Mouse (Mus musculus) CH12.LX (cell line): ENCODE measurements around the gene 4930544D05Rik. TPM values are rescaled to one million over a fixed set of nuclear protein-coding genes. Genes with fewer than 3 reads are reported as not detected.
A peak's percentile ranks its signal among the peaks of the same experiment; 100 is the strongest.

Experiments used
- DNase-seq: peaks from one replicate; pipeline ENCODE4 v3.0.0-alpha.2; 2013; ENCODE audit errors: extremely low read depth
- H3K27ac ChIP-seq: 2 replicates; pipeline ENCODE4 v1.5.1; 2012; ENCODE audit warnings: low read depth, mild to moderate bottlenecking, control low read depth, moderate library complexity; ENCODE audit not compliant: insufficient read depth
- H3K27me3 ChIP-seq: replicated peaks from 2 replicates; pipeline ENCODE3; 2012; ENCODE audit warnings: inconsistent platforms
- H3K36me3 ChIP-seq, 2 experiments: replicated peaks in 1 of 2; 2 replicates each; pipeline versions ENCODE3 to v1.6.1; 2012; ENCODE audit warnings: inconsistent platforms in 1 of 2, low read length in 1 of 2, mild to moderate bottlenecking in 1 of 2, mixed read lengths in 1 of 2, moderate library complexity in 1 of 2; ENCODE audit not compliant: control insufficient read depth in 1 of 2, insufficient read depth in 1 of 2
- H3K4me1 ChIP-seq, 2 experiments: 2 replicates each; pipeline ENCODE4 v1.6.1; 2012; ENCODE audit warnings: inconsistent platforms in 1 of 2, moderate library complexity in 1 of 2; ENCODE audit not compliant: insufficient read depth in 2 of 2, control insufficient read depth in 1 of 2
- H3K4me2 ChIP-seq: 2 replicates; pipeline ENCODE4 v1.6.1; 2012; ENCODE audit warnings: low read depth, mild to moderate bottlenecking, control low read depth; ENCODE audit not compliant: poor library complexity, insufficient read depth, severe bottlenecking
- H3K4me3 ChIP-seq, 3 experiments: fragments of 150-350 bp in 1 of 3; sonication (generic) in 1 of 3; replicated peaks in 1 of 3; 2 replicates each; pipeline versions ENCODE3 to v1.5.1; 2011 to 2012; ENCODE audit warnings: low read depth in 2 of 3, low read length in 2 of 3, mild to moderate bottlenecking in 2 of 3, moderate library complexity in 2 of 3, control low read depth in 1 of 3, improper control_type of control experiment in 1 of 3, inconsistent platforms in 1 of 3, mixed read lengths in 1 of 3; ENCODE audit not compliant: poor library complexity in 1 of 3
- H3K79me2 ChIP-seq: replicated peaks from 2 replicates; pipeline ENCODE4 v1.6.1; 2012; ENCODE audit warnings: mild to moderate bottlenecking, moderate library complexity; ENCODE audit not compliant: control insufficient read depth, poor library complexity, insufficient read depth, severe bottlenecking; ENCODE audit errors: extremely low read depth
- H3K9ac ChIP-seq: 2 replicates; pipeline ENCODE4 v1.6.1; 2012; ENCODE audit warnings: low read depth, mild to moderate bottlenecking, control low read depth, moderate library complexity; ENCODE audit not compliant: insufficient read depth
- H3K9me3 ChIP-seq: replicated peaks from 2 replicates; pipeline ENCODE3; 2012; ENCODE audit warnings: low read length, inconsistent platforms, mixed read lengths
- CTCF ChIP-seq, 2 experiments: IDR thresholded peaks in 1 of 2; conservative IDR thresholded peaks in 1 of 2; 2 replicates each; pipeline ENCODE4 v1.5.1; 2011 to 2012; ENCODE audit warnings: low read depth in 2 of 2, low read length in 2 of 2, improper control_type of control experiment in 1 of 2, inconsistent platforms in 1 of 2, mild to moderate bottlenecking in 1 of 2, moderate library complexity in 1 of 2
- ELF1 ChIP-seq: IDR thresholded peaks from 2 replicates; pipeline ENCODE4 v1.6.1; 2014; ENCODE audit warnings: low read depth, mild to moderate bottlenecking, inconsistent platforms, low read length, improper control_type of control experiment
- HCFC1 ChIP-seq: IDR thresholded peaks from 2 replicates; pipeline ENCODE4 v1.6.1; 2012; ENCODE audit warnings: low read depth, mild to moderate bottlenecking, inconsistent platforms, low read length, improper control_type of control experiment
- MAX ChIP-seq: IDR thresholded peaks from 2 replicates; pipeline ENCODE4 v1.6.1; 2011; ENCODE audit warnings: low read length, improper control_type of control experiment
- MXI1 ChIP-seq: IDR thresholded peaks from 2 replicates; pipeline ENCODE4 v1.6.1; 2011; ENCODE audit warnings: mild to moderate bottlenecking, low read depth, low read length, improper control_type of control experiment
- NELFE ChIP-seq: IDR thresholded peaks from 2 replicates; pipeline ENCODE4 v1.6.1; 2011; ENCODE audit warnings: low read depth, low read length, improper control_type of control experiment
- PAX5 ChIP-seq: IDR thresholded peaks from 2 replicates; pipeline ENCODE4 v1.6.1; 2012; ENCODE audit warnings: low read length, inconsistent platforms, mixed read lengths
- POLR2A ChIP-seq: IDR thresholded peaks from 2 replicates; pipeline ENCODE4 v1.6.1; 2011; ENCODE audit warnings: low read depth, mild to moderate bottlenecking, improper control_type of control experiment, low read length
- RAD21 ChIP-seq: IDR thresholded peaks from 2 replicates; pipeline ENCODE4 v1.6.1; 2011; ENCODE audit warnings: low read depth, mild to moderate bottlenecking, low read length, improper control_type of control experiment, moderate library complexity
- RCOR1 ChIP-seq: conservative IDR thresholded peaks from 2 replicates; pipeline ENCODE4 v1.6.1; 2012; ENCODE audit warnings: low read depth, mild to moderate bottlenecking, inconsistent platforms, low read length, improper control_type of control experiment
- SIN3A ChIP-seq: IDR thresholded peaks from 2 replicates; pipeline ENCODE4 v1.6.1; 2012; ENCODE audit warnings: low read length, improper control_type of control experiment, inconsistent platforms
- SMC3 ChIP-seq: IDR thresholded peaks from 2 replicates; pipeline ENCODE4 v1.6.1; 2011; ENCODE audit warnings: low read depth, low read length, improper control_type of control experiment
- USF1 ChIP-seq: IDR thresholded peaks from 2 replicates; pipeline ENCODE4 v1.6.1; 2014; ENCODE audit warnings: low read depth, mild to moderate bottlenecking, inconsistent platforms, low read length, improper control_type of control experiment
- dilution Hi-C: fragments of 300-500 bp; cut with MboI; formaldehyde crosslinking; loops from 2 replicates; pipeline ENCODE4 v1.14.3; 2020; ENCODE audit warnings: low sequenced_read_pairs; ENCODE audit not compliant: extremely low pct_unique_long_range_greater_than_20kb, extremely low pct_ligation_motif_present
- in situ Hi-C: fragments of 300-500 bp; cut with MboI; formaldehyde crosslinking; loops from 3 replicates; pipeline ENCODE4 v1.14.3; 2019; ENCODE audit warnings: low sequenced_read_pairs, low pct_ligation_motif_present, low pct_unique_long_range_greater_than_20kb, mixed read lengths
- polyA plus RNA-seq: library from polyadenylated mRNA; unstranded; fragments of >175 nt; gene quantifications from 2 replicates; pipeline ENCODE4 v1.2.1, GENCODE M21; 2012; ENCODE audit warnings: low read depth; ENCODE audit not compliant: insufficient read length
- total RNA-seq, 2 experiments: library from RNA; depleted of rRNA; stranded (reverse); fragments of 300-350 nt in 1 of 2; fragments of >200 nt in 1 of 2; gene quantifications; 2 replicates each; pipeline ENCODE4 v1.2.3; 2012 to 2014

4930544D05Rik gene
- total and polyA plus RNA-seq, 3 experiments, result 0.17 TPM; not detected in 2

GRCm38 (mm10) chr11:70607611-70608010, 8.0 kb upstream of the 4930544D05Rik start:
- H3K36me3 ChIP-seq, result peaks cover 88 to 98% of the 10 kb centered on the region in 2 experiments
- TF ChIP-seq NELFE (no peak), ELF1 (no peak), MXI1 (no peak), HCFC1 (no peak)
- no peak overlapping the region for H3K9ac ChIP-seq
- in situ Hi-C loops (loop anchor here (5.0 to 25.0 kb wide), 2 partner anchors 90 to 370 kb away; partner anchors contain the start of genes 0610010K14Rik, Bcl6b, Gltpd2 and Gm21988), dilution Hi-C loops (no loop called here)
- no peaks in the 10 kb centered on the region for H3K27me3 ChIP-seq
- no peaks in the 10 kb centered on the region for H3K79me2 ChIP-seq
- DNase-seq, result no peak
- no peak overlapping the region for H3K4me2 ChIP-seq
- peaks cover 0 to 2% of the 10 kb centered on the region in 2 experiments; a peak in 2 of 4 replicates for H3K4me1 ChIP-seq
- H3K9me3 ChIP-seq, result no peaks in the 10 kb centered on the region
- no peak overlapping the region for H3K27ac ChIP-seq
- no peak overlapping the region for H3K4me3 ChIP-seq

GRCm38 (mm10) chr11:70608381-70609066, 7.1 kb upstream of the 4930544D05Rik start:
- Histone ChIP-seq H3K36me3 (peaks cover 88 to 98% of the 10 kb centered on the region in 2 experiments), H3K4me2 (no peak overlapping the region), H3K27me3 (no peaks in the 10 kb centered on the region), H3K9me3 (no peaks in the 10 kb centered on the region), H3K27ac (no peak overlapping the region)
- in situ Hi-C loops, result loop anchor here (5.0 to 25.0 kb wide), 2 partner anchors 91 to 371 kb away; partner anchors contain the start of genes 0610010K14Rik, Bcl6b, Gltpd2 and Gm21988
- TF ChIP-seq CTCF (conservative IDR thresholded peaks at IDR 0.05 in 1 of 2, IDR thresholded peaks at IDR 0.05 in 1 of 2; ENCODE audit: low read depth in 2 of 2, low read length in 2 of 2) (peak in 1 of 2 experiments; percentile 64; a peak in 2 of 4 replicates), RAD21 (peak; percentile 20), USF1 (no peak), SIN3A (no peak), SMC3 (peak; percentile 54)
- TF ChIP-seq, all 38 proteins: peak for 3
- DNase-seq, result no peak
- Histone ChIP-seq H3K4me1 (peaks cover 0 to 9% of the 10 kb centered on the region in 2 experiments; a peak in 2 of 4 replicates), H3K4me3 (no peak overlapping the region), H3K79me2 (no peaks in the 10 kb centered on the region), H3K9ac (no peak overlapping the region)
- dilution Hi-C loops, result no loop called here

GRCm38 (mm10) chr11:70610752-70611151, 4.9 kb upstream of the 4930544D05Rik start:
- no peak for TF ChIP-seq POLR2A
- peak in 1 of 2 experiments; percentile 49; a peak in 2 of 4 replicates for TF ChIP-seq CTCF (conservative IDR thresholded peaks at IDR 0.05 in 1 of 2, IDR thresholded peaks at IDR 0.05 in 1 of 2; ENCODE audit: low read depth in 2 of 2, low read length in 2 of 2)
- no peak for TF ChIP-seq PAX5
- TF ChIP-seq NELFE, result no peak
- no peak for TF ChIP-seq RCOR1
- peak; percentile 30 for TF ChIP-seq SMC3
- no peak for TF ChIP-seq SIN3A
- TF ChIP-seq MAX, result no peak
- peaks cover 67 to 93% of the 10 kb centered on the region in 2 experiments for H3K36me3 ChIP-seq
- H3K4me2 ChIP-seq, result no peak overlapping the region
- no peaks in the 10 kb centered on the region for H3K9me3 ChIP-seq
- H3K9ac ChIP-seq, result no peak overlapping the region
- H3K4me1 ChIP-seq, result peaks cover 0 to 20% of the 10 kb centered on the region in 2 experiments; a peak in 2 of 4 replicates
- H3K27me3 ChIP-seq, result no peaks in the 10 kb centered on the region
- dilution Hi-C loops, result no loop called here
- no peak for DNase-seq
- no peak overlapping the region for H3K4me3 ChIP-seq
- no peaks in the 10 kb centered on the region for H3K79me2 ChIP-seq
- no peak overlapping the region for H3K27ac ChIP-seq
- in situ Hi-C loops, result loop anchor here (25.0 kb wide), 1 partner anchor 373 kb away; the partner anchor contains the start of genes 0610010K14Rik, Bcl6b, Gm21988 and Rnasek
